Mouse (Mus musculus): ENCODE data around the gene Irx4. TPM values are rescaled to one million over a fixed set of nuclear protein-coding genes. Genes with fewer than 3 reads are reported as not detected.

The Irx4 gene
- total RNA-seq (2021) = not detected
- long read RNA-seq, experiment 1 = 0 reads
- long read RNA-seq, experiment 2 = 0 reads

DNA sequence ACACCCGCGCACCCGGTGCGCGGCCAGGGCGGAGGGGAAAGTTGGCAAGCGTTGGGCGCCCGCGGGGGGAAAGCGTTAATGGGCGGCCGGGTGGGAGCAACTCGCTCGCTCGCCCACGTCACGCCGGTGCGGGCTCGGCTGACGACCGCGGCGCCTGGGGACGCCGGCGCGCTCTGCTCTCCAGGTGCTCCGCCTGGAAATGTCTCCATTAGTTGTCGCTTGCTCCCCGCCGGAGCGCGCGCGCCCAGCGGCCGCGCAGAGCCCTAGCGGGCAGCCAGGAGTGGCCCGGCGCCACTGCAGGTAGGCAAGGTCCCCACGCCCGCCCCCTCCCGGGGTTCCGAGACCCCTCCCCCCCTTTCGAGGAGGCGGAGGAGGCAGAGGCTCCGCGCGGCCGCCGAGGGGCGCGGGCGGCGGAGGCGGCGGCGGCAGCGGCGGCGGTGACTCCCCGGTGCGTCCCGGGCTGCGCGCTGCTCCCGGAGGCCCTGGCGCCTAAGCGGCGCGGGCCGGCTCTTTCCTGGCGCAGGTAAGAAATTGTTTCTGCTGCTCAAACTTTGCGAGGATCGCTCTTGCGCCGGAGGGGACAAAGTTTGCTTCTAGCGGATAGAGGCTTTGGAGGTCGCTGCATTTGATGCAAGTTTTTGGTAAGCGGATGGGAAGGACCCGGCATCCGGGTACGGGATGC is at the start of gene Irx4:
Gene Irx4 (plus strand): TSS at position 126 of the 682 bp plus-strand sequence.
- DNase-seq (ENCODE audit: low spot score in 2 of 2) = no peak
- Histone ChIP-seq H3K27ac (no peak within 1 kb of the TSS), H3K4me3 (no peak within 1 kb of the TSS)
- no peak for TF ChIP-seq CTCF (conservative IDR thresholded peaks at IDR 0.05)

DNA sequence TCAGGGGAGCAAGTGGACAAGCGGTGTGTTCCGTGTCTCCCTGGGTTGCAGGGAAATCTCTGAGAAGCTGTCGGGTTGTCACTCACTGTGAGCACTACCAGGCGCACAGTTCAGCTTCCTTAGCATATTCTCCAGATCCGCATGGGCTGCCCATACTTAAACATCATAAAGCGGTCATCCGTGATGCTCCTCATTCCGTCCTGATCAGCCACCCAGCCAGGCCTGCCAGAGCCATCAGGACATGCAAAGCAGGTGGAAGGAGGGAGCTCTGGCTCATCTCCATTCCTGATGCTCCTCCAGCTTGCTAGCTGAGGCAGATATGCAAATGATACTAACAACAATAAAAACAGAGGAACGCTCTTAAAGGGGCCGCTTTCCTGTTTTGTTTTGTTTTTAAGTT is 46.0 kb upstream of the Irx4 start:
- no peak overlapping the region for H3K4me3 ChIP-seq
- no peak overlapping the region for H3K27ac ChIP-seq
- no peak for TF ChIP-seq CTCF (conservative IDR thresholded peaks at IDR 0.05)
- DNase-seq (ENCODE audit: low spot score in 2 of 2) = no peak

DNA sequence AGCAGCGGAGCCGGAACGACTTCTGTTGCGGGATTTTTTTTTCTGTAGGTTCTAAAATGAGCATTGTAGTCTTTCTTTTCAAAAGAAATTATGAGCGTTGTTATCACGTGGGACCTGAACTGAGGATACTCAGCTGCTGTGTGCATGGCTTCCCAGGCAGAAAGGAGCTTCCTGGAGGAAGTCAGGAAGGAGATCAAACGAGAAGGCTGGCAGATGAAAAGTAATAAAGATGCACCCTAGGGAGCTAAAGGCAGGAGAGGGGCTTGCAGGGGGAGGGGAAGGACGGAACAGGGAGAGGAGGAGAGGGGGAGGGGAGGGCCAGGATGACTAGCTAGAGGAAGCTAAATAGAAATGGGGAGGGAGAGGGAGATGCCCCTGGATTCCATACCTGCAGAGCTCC is 23.8 kb upstream of the Irx4 start:
- no peak for TF ChIP-seq CTCF (conservative IDR thresholded peaks at IDR 0.05)
- no peak overlapping the region for H3K27ac ChIP-seq
- no peak overlapping the region for H3K4me3 ChIP-seq
- no peak for DNase-seq (ENCODE audit: low spot score in 2 of 2)

DNA sequence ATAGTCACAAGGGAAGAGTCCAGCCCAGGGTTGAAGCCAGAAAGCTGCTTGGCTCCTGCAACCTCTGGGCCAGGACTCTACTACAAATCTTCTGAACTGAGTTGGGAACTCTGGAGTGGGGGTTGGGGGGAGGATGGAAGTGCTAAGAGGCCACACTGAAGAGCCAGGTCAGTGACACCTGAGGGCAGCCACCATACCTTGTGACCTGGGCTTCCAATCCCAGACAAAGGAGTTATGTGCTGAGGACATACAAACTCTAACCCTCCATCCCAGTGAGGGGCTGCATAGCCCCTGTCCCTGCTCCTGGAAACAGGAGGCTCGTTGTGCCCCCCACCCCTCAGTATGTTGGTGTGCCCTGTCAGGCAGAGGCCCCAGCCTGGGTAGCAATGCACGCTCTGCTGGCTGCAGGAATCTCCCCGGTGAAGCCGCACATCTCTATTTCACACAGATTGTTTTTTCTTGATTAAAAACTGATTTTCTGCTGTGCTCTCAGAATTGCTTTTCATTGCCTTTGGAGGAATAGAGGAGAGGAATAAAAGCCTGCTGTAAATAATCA is 21.0 kb upstream of the Irx4 start:
- H3K4me3 ChIP-seq = no peak overlapping the region
- no peak overlapping the region for H3K27ac ChIP-seq
- DNase-seq (ENCODE audit: low spot score in 2 of 2) = no peak
- no peak for TF ChIP-seq CTCF (conservative IDR thresholded peaks at IDR 0.05)

DNA sequence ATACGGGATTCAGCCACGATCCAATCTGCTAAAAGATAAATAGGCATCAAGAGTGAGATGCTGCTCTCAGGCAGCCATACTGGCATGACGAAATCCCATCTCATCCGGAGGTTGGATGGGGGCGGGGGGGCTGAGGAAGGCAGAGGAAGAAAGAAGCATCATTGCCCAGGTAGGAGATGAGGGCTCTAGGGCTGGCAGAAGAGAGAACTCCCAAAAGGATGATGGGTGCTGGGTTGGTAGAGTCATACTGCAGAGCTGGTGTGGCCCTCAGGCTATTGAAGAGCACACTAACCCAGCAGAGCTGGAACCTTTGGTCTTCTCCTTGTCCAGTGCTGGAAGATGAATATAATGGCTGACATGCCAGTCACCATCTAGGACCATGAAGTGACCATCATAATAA is 17.7 kb upstream of the Irx4 start:
- H3K27ac ChIP-seq = no peak overlapping the region
- no peak overlapping the region for H3K4me3 ChIP-seq
- no peak for DNase-seq (ENCODE audit: low spot score in 2 of 2)
- no peak for TF ChIP-seq CTCF (conservative IDR thresholded peaks at IDR 0.05)

DNA sequence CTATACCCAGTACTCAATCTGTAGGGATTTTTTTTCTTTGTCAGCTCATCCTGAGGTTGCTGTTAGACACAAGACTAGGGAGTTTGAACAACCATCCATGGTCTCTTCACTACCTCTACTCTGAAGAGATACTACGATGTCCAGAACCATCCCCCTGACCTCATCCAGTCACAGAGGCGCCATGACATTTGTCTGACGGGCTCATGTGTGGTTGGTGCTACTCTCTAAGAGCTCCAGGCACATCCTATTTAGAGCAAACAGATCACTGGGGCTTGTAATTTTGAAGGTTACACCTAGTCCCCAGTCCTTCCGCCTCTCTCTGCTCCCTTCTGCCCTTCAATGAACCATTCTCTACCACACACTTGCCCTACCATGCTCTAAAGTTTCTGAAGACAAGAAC is 13.3 kb upstream of the Irx4 start:
- Histone ChIP-seq H3K4me3 (no peak overlapping the region), H3K27ac (no peak overlapping the region)
- no peak for DNase-seq (ENCODE audit: low spot score in 2 of 2)
- no peak for TF ChIP-seq CTCF (conservative IDR thresholded peaks at IDR 0.05)

DNA sequence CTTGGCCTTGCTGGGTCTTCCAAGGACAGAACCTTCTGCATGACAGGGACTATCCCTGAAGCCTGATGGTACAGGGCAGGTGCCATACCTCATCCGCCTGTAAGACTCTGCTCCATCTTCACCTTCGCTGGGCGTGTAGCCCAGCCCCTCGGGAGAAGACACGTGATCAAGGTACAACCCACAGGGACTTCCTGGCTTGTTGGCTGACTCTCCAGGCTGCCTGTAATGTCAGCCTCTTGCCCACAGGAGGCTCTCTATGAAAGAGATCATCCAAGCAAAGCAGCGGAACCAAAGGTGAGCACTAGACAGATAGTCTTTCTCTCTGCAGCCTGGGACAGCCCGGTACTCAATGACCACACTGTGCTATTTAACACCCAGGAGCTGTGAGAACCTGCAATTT is 9.1 kb upstream of the Irx4 start:
- Histone ChIP-seq H3K27ac (no peak overlapping the region), H3K4me3 (no peak overlapping the region)
- peak; percentile 10; the same call in 1 of the 2 replicates for TF ChIP-seq CTCF (conservative IDR thresholded peaks at IDR 0.05)

DNA sequence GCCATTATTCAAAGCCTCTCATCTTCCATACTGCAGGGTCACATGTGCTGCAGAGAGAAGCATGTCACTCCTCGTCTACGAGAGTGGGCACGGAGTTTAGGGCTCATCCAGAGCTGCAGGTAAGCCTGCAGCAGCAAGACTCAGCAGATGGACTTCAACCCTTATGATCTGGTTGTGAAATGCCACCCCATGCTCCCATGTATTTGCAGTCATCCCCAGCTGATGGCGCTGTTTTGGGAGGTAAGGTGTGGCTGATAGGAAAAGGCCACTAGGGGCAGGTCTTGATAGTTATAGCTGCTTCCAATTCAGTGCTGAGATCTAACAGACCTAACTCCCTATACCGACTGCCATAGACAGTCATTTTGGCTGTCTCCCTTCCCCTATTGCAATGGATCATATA is 8.3 kb upstream of the Irx4 start:
- peak; percentile 21; the same call in 1 of the 2 replicates for TF ChIP-seq CTCF (conservative IDR thresholded peaks at IDR 0.05)
- no peak overlapping the region for H3K4me3 ChIP-seq
- H3K27ac ChIP-seq = no peak overlapping the region
- DNase-seq (ENCODE audit: low spot score in 2 of 2) = no peak

More for the DNA sequence above, 9.1 kb upstream of the Irx4 start:
- no peak for DNase-seq (ENCODE audit: low spot score in 2 of 2)

DNA sequence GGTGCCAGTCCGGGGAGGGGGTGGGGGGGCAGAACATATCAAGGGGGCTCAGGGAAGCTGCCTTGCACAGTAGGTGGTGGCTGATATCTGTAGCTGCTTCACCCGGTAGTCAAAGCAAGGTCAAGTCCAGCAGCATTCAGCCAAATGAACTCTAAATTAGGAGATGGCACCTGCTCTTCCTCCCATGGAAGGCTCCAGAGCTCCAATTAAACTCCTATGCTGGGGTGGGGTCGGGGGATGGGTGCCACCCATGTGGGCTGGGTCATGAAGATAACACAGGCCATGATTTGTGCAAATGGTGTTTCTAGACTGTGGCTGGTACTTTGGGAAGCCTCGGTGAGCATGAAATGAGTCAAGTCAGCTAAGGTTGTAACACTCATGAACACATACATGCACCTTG is 1.9 kb upstream of the Irx4 start:
- no peak overlapping the region for H3K27ac ChIP-seq
- H3K4me3 ChIP-seq = no peak overlapping the region
- TF ChIP-seq CTCF (conservative IDR thresholded peaks at IDR 0.05) = no peak
- DNase-seq (ENCODE audit: low spot score in 2 of 2) = no peak

DNA sequence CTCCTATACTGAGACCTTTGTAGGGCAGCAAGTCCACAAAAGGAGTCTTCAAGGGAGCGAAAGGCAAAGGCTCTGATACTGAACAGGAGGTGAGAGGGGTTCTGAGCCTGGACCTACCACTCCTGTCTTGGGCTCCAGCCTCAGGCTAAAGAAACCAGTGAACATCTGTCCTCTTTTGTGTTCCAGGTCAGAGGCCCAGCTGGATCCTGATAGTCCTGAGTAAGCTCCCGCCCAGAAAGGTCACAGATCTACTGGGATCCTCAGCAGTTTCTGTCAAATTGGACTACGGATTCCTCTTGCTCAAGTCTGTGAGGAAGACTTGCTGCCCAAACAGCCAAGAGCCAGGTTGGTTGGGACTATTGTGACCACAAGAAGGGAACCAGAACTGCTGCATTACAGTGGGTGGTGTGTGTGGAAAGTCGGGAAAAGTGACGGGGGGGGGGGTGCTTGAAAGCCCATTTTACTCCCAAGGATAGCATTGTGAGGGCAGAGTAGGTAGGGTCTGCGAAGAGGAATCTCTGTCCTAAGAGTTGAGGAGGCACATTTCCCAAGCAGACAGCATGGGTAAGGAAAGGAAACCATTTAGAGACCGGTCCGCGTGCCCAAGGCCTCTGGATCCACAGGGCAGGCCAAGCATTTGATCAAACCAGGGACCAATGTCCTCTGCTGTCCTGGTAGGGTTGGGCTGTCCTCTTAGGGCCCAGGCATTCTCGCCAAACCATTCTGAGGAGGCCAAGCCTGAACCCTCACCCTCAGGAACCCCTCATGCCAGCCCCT is 514 bp upstream of the Irx4 start:
- no peak for TF ChIP-seq CTCF (conservative IDR thresholded peaks at IDR 0.05)
- DNase-seq (ENCODE audit: low spot score in 2 of 2) = no peak
- Histone ChIP-seq H3K4me3 (no peak overlapping the region), H3K27ac (no peak overlapping the region)

DNA sequence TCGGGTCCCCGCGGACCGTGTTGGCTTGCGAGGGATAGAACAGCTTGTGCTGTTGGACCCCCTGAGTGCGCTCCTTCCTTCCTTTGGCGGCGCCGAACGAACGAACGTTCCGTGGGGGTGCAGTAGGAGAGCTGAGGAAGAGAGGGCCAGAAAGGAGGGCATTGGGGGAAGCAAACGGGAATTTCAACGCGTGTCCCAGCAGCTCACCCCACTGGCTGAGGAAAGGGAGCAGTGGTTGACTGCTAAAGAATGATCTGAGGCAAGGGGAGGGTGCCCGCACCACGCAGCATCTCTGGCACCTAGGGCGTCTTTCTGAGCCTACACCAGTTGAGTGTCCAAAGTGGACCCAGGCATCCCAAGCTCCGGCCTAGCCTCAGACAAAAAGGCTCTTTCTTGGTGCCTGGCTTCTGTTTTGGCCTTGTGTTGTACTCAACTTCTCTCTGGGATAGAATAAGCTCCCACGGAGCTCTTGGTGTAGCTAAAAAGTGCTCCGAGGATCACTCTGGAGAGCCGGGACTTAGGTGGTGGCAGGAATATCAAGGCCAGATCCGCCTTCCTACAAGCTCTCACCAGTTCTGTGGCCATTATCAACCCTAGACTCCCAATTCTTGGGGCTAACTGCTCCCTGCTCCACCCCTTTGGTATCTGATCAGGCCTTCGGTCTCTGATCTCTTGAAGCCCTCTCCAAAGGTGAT is 904 bp downstream of the Irx4 start:
- H3K4me3 ChIP-seq = no peak overlapping the region
- TF ChIP-seq CTCF (conservative IDR thresholded peaks at IDR 0.05) = no peak

DNA sequence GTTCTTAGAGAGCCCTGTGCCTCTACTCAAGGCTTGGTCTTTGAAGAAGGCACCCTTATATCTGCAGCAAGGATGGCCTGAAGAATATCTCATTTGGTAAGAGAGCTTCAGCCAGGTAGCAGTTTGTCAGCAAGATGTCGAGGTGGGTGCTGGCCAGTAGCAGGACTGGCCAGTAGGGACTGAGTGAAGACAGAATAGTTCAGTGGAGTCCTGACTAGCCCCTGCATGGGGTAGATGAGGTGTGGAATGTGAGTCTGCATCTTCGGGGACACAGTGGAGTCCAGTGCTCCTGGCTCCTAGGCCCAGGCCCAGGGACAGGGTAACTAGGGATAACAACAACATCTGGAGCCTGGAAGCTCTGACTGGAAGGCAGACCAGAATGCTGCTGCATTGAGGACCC is 1.6 kb downstream of the Irx4 start:
- no peak for DNase-seq (ENCODE audit: low spot score in 2 of 2)
- Histone ChIP-seq H3K27ac (no peak overlapping the region), H3K4me3 (no peak overlapping the region)
- no peak for TF ChIP-seq CTCF (conservative IDR thresholded peaks at IDR 0.05)

More for the DNA sequence above, 904 bp downstream of the Irx4 start:
- no peak for DNase-seq (ENCODE audit: low spot score in 2 of 2)
- no peak overlapping the region for H3K27ac ChIP-seq

All from layer of hippocampus, adult 2 months (tissue).